Mouse (Mus musculus): ENCODE results near the gene 4930502E18Rik. TPM values are rescaled to one million over a fixed set of nuclear protein-coding genes. Genes with fewer than 3 reads are reported as not detected.
"Not testable (repeated sequence)": the region's sequence is repeated elsewhere in the genome, so short reads cannot be mapped to it uniquely, and the experiment has no call there.

4930502E18Rik gene
- polyA plus RNA-seq (2012; rRNA removed): 2.5 and 5.6 TPM in 2 replicates

DNA sequence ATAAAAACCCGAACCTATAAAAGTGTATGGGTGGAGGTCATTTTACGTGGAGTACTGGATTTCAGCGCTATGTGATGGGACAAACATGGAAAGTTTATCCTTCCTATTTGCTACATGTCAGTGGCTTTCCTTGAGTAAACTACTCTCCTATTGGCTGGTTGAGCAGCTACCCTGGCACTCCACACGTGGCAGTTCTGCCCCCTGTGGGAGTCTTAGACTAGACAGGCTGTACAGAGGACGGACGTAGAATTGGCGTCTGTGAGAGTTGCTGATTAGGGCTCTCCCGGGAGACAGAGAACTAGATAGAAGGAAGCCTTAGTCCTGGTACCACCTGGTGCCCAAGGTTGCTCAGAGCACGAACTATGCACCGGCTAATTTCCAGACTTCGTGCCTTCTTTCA lies at the start of gene 4930502E18Rik:
Gene 4930502E18Rik (plus strand): TSS at position 231 of the 400 bp plus-strand sequence.
- Histone ChIP-seq H3K4me1 (ENCODE audit: control insufficient read depth, insufficient read depth, low read length) (no peaks in the 10 kb centered on the region), H3K36me3 (ENCODE audit: control insufficient read depth, insufficient read depth, low read length) (no peaks in the 10 kb centered on the region), H3K27ac (ENCODE audit: control insufficient read depth, insufficient read depth, low read depth, low read length) (peak within 1 kb of the TSS; percentile 36; the same call in 1 of the 2 replicates), H3K4me3 (ENCODE audit: control insufficient read depth, low read depth, low read length) (peak within 1 kb of the TSS; percentile 49), H3K27me3 (ENCODE audit: control insufficient read depth, insufficient read depth, low read length) (no peaks in the 10 kb centered on the region)
- TF ChIP-seq POLR2A (IDR thresholded peaks at IDR 0.05; ENCODE audit: control insufficient read depth, low read depth, low read length): no peak
- no peak for TF ChIP-seq CTCF (IDR thresholded peaks at IDR 0.05; ENCODE audit: control insufficient read depth, insufficient read depth, insufficient replicate concordance, low read depth, low read length)

- H3K27me3 ChIP-seq (ENCODE audit: control insufficient read depth, insufficient read depth, low read length); H3K27ac ChIP-seq (ENCODE audit: control insufficient read depth, insufficient read depth, low read depth, low read length); H3K4me3 ChIP-seq (ENCODE audit: control insufficient read depth, low read depth, low read length); H3K36me3 ChIP-seq (ENCODE audit: control insufficient read depth, insufficient read depth, low read length); H3K4me1 ChIP-seq (ENCODE audit: control insufficient read depth, insufficient read depth, low read length): not testable (repeated sequence)
Measured at GRCm38 (mm10) chrX:53676943-53677342, 47.7 kb upstream of the 4930502E18Rik start.

GRCm38 (mm10) chrX:53682650-53683049 lies 42.0 kb upstream of the 4930502E18Rik start:
- not testable (repeated sequence) for H3K4me1 ChIP-seq (ENCODE audit: control insufficient read depth, insufficient read depth, low read length); H3K4me3 ChIP-seq (ENCODE audit: control insufficient read depth, low read depth, low read length); H3K27ac ChIP-seq (ENCODE audit: control insufficient read depth, insufficient read depth, low read depth, low read length); H3K27me3 ChIP-seq (ENCODE audit: control insufficient read depth, insufficient read depth, low read length); H3K36me3 ChIP-seq (ENCODE audit: control insufficient read depth, insufficient read depth, low read length)

DNA sequence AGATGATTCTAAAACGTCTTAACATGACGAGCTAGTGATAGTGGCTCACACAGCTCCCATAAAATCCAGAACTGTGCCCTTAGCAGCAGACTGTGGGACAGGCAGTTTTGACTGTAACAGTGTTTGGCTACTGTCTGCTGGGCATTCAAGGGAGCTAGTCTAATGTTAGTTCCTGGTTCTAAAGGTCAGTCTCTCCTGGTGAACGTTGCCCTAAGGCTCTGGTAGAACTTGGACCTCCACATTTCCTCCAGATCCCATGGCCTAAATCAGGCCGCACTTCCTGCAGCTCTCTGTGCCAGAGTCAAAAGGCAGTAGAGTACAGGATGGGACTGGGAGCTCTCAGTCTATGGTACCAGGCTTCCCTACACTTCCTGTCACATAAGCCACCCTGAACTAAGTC lies 40.0 kb upstream of the 4930502E18Rik start:
- not testable (repeated sequence) for H3K4me1 ChIP-seq (ENCODE audit: control insufficient read depth, insufficient read depth, low read length); H3K4me3 ChIP-seq (ENCODE audit: control insufficient read depth, low read depth, low read length); H3K36me3 ChIP-seq (ENCODE audit: control insufficient read depth, insufficient read depth, low read length); H3K27ac ChIP-seq (ENCODE audit: control insufficient read depth, insufficient read depth, low read depth, low read length); H3K27me3 ChIP-seq (ENCODE audit: control insufficient read depth, insufficient read depth, low read length)

DNA sequence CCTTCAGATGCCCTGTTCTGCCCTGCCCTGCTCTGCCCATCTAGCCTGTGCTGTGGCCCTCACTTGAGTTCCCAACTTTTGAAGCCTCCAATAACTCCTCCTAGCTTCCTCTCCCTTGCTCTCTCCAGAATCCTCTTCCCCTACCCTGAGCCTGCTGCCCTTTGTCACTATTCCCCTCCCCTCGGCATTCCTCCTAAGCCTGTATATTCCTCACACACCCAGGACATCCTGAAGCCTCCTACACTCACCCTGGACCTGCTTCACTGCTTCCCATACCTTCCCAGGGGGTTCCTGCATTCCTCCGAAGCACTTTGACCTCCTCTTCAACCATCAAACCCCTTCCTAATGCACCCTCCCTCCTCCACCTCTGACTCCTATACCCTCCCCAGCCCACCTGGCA lies 32.6 kb upstream of the 4930502E18Rik start:
- Histone ChIP-seq H3K36me3 (ENCODE audit: control insufficient read depth, insufficient read depth, low read length) (no peaks in the 10 kb centered on the region), H3K27me3 (ENCODE audit: control insufficient read depth, insufficient read depth, low read length) (no peaks in the 10 kb centered on the region), H3K4me3 (ENCODE audit: control insufficient read depth, low read depth, low read length) (no peak overlapping the region), H3K4me1 (ENCODE audit: control insufficient read depth, insufficient read depth, low read length) (no peaks in the 10 kb centered on the region), H3K27ac (ENCODE audit: control insufficient read depth, insufficient read depth, low read depth, low read length) (no peak overlapping the region)
- TF ChIP-seq CTCF (IDR thresholded peaks at IDR 0.05; ENCODE audit: control insufficient read depth, insufficient read depth, insufficient replicate concordance, low read depth, low read length) (no peak), POLR2A (IDR thresholded peaks at IDR 0.05; ENCODE audit: control insufficient read depth, low read depth, low read length) (no peak)

GRCm38 (mm10) chrX:53693141-53693540 lies 31.5 kb upstream of the 4930502E18Rik start:
- H3K36me3 ChIP-seq (ENCODE audit: control insufficient read depth, insufficient read depth, low read length): no peaks in the 10 kb centered on the region
- TF ChIP-seq POLR2A (IDR thresholded peaks at IDR 0.05; ENCODE audit: control insufficient read depth, low read depth, low read length): no peak
- no peak for TF ChIP-seq CTCF (IDR thresholded peaks at IDR 0.05; ENCODE audit: control insufficient read depth, insufficient read depth, insufficient replicate concordance, low read depth, low read length)
- no peak overlapping the region for H3K27ac ChIP-seq (ENCODE audit: control insufficient read depth, insufficient read depth, low read depth, low read length)
- no peaks in the 10 kb centered on the region for H3K4me1 ChIP-seq (ENCODE audit: control insufficient read depth, insufficient read depth, low read length)
- H3K27me3 ChIP-seq (ENCODE audit: control insufficient read depth, insufficient read depth, low read length): no peaks in the 10 kb centered on the region
- H3K4me3 ChIP-seq (ENCODE audit: control insufficient read depth, low read depth, low read length): no peak overlapping the region

- Histone ChIP-seq H3K27me3 (ENCODE audit: control insufficient read depth, insufficient read depth, low read length) (no peaks in the 10 kb centered on the region), H3K27ac (ENCODE audit: control insufficient read depth, insufficient read depth, low read depth, low read length) (no peak overlapping the region), H3K4me1 (ENCODE audit: control insufficient read depth, insufficient read depth, low read length) (no peaks in the 10 kb centered on the region), H3K4me3 (ENCODE audit: control insufficient read depth, low read depth, low read length) (no peak overlapping the region), H3K36me3 (ENCODE audit: control insufficient read depth, insufficient read depth, low read length) (no peaks in the 10 kb centered on the region)
- TF ChIP-seq POLR2A (IDR thresholded peaks at IDR 0.05; ENCODE audit: control insufficient read depth, low read depth, low read length): no peak
- TF ChIP-seq CTCF (IDR thresholded peaks at IDR 0.05; ENCODE audit: control insufficient read depth, insufficient read depth, insufficient replicate concordance, low read depth, low read length): no peak
Measured at GRCm38 (mm10) chrX:53694008-53694777, 30.4 kb upstream of the 4930502E18Rik start.

DNA sequence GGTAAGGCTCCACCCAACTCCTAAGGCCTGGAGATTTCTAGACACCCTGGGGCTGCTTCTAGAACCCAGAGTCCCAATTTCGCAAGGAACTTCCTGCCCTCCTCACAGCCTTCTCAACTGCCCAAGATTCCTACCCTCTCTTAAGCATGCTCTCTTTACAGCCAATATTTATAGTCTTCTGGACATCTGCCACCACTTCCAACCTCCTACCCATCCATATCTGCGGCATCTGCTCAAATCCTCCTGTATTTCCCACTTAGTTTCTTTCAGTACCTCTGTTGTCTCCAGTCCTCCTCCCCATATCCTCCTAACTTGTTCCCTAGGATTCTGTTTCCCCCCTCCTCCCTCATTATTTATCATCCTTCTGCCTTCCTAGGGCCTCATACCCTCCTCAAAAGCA lies 25.4 kb upstream of the 4930502E18Rik start:
- Histone ChIP-seq H3K4me1 (ENCODE audit: control insufficient read depth, insufficient read depth, low read length) (no peaks in the 10 kb centered on the region), H3K27me3 (ENCODE audit: control insufficient read depth, insufficient read depth, low read length) (no peaks in the 10 kb centered on the region), H3K36me3 (ENCODE audit: control insufficient read depth, insufficient read depth, low read length) (no peaks in the 10 kb centered on the region), H3K4me3 (ENCODE audit: control insufficient read depth, low read depth, low read length) (no peak overlapping the region), H3K27ac (ENCODE audit: control insufficient read depth, insufficient read depth, low read depth, low read length) (no peak overlapping the region)
- TF ChIP-seq POLR2A (IDR thresholded peaks at IDR 0.05; ENCODE audit: control insufficient read depth, low read depth, low read length) (no peak), CTCF (IDR thresholded peaks at IDR 0.05; ENCODE audit: control insufficient read depth, insufficient read depth, insufficient replicate concordance, low read depth, low read length) (no peak)

Measured in testis, adult 2 months (tissue).